Mouse (Mus musculus) CD8-positive naive resting alpha-beta T cell, adult 2 months (primary cell): ENCODE data around the gene Maml3.
A peak's percentile ranks its signal among the peaks of the same experiment; 100 is the strongest.

ENCODE experiments used
- DNase-seq, 2 experiments: peaks; one replicate each; pipeline ENCODE4 v3.0.0; 2022; ENCODE audit warnings: low read depth in 2 of 2, low spot score in 2 of 2

Gene Maml3

DNA sequence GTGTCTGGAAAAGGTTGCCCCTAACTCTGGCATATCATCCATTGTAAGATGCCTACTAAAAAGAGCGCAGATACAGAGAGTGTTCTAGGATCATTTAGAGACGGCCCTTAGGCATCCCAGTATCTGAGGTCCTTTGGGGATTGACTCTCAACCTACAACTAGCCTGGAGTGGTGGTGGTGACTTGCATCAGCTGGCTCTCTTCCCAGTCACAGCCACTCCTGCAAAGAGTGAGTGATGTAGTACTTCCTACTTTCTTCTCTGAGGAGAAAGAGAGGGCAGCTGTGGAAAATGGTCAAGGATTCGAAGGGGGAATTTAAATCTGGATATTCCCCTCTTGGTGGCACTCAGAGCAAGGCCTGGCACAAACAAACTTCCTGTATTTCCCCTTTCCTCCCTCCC is 385.5 kb downstream of the Maml3 start:
- no peak for DNase-seq

DNA sequence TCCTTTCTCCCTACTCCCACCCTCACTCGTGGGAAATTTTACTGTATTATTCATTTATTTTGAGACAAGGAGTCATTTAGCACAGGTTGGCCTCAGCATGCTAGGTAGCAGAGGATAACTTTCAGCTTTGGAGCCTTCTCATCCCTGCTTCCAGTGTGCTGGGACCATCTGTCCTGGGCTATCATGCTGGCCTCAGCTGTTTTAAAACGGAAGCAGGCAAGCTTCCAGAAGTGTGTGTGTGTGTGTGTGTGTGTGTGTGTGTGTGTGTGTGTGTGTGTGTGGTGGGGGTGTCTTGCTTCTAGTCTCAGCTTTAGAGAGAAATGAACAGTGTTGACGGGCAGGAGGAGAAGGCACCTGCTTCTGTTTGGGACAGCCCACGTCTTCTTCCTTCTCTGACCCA is 387.0 kb downstream of the Maml3 start:
- DNase-seq = no peak

DNA sequence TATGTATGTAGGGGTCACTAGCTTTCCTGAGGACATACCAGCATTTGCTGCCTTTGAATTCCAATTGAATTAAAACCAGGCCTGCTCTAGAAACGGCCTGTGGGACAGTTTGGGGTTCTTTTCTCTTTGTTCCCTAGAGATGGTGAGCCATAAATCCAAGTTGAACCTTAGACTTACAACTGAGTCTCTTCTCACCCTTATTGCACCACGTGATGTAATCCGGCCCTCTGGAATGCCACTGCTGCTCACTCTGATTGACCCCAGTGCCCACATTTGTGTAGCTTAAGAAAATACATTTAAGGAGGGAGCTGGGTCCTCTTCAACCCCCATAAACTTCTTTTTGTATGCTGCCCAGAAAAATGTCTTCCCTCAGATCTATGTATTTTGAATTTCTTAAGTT is 387.4 kb downstream of the Maml3 start:
- DNase-seq = no peak

DNA sequence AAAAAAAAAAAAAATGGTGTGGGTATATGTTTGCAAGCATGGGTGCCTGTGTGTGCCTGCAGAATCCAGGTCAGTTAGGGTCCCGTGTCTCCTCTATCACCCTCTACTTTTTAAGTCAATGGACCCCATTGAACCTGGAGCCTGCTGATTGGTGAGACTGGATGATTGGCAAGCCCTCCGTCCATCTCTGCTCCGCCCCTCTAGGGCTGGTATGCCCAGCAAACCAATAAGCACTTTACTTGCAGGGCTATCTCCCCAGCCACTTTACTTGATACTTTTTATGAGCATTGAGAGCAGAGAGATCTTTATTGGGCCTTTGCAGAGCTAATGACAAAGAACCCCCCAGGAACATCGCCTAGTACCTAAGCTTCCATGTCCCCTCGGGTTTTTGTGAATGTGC is 390.4 kb downstream of the Maml3 start:
- no peak for DNase-seq

DNA sequence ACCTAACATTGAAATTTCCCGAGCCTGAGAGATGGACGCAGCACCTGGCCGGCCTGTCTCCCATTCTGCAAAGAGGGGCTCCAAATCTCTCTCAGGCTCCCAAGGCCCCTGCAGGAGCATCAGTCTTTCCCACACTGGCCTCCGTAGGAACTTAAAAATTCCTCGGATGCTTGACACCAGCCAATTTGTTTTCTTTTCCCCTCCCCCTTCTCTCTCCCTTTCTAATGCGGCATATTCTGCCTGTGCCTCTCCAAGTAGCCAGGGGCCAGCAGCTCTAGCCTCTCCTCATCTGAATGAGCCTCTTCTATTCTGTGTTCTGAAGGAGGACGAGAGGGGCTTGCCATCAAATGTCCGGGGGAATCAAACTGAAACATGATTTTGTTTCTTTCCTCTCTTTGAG is 391.6 kb downstream of the Maml3 start:
- DNase-seq = no peak

DNA sequence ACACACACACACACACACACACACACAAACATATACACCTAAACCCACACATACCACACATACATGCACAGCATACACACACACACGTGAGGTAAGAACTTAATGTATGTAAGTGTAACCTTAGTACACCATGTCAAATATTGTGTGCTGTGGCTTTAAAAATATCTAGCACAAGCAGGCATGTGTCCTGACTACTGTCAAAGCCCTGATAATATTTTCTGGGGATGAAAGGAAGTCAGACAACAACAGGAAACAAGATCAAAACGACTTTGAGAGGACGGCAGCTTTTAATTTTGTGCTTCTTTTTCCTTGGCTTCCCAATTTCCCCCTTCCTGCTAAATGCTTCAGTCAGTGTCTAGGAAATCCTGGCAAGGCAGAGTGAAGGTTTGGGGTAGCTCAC is 392.5 kb downstream of the Maml3 start:
- no peak for DNase-seq

DNA sequence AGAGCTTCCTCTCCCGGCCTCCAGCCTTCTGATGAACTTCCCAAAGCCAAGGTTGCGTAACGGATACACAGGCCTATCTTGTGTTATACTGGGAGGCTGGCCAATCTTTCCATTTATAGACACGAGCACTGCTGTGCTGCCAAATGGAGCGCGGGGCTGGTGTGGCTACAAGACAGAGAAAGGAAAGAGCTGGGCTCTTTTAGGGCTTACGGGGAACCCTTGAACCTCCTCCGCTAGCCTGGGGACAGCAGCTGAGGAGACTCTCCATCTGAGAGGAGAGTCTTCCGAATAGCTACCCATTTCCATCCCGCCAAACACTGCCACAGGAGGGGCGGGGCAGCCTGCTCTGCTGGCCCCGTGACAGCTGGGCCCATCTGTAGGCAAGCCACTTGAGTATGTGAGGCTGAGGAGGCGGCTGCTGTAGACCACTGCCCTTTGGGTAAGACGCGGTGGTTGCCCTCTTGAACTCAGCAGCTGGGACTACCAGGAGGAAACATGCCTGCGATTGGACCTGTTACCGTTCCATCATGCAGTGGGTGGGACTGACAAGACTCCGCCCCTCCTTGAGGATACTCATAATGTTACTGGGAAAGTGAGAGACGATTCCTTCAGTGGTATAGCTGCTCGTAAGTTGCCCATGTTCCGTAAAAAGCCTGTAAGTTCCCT is 396.0 kb downstream of the Maml3 start:
- no peak for DNase-seq

DNA sequence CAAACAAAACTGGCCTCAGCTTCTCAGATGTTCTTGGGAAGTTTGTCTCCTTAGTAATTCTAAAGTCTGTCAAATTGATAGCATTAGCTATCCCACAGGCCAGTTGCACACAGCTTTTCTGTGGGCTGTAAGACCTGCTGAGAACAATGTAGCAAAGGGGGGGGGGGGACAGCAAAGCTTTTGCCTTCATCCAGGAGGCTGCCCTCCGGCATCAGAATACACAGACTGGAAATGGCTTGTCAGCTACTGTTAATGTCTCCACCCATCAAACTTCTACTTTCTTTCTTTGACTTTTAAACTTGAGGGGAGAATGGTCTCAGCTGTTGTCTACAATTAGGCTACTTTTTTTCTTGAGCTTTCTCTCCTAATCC is 396.5 kb downstream of the Maml3 start:
- no peak for DNase-seq

DNA sequence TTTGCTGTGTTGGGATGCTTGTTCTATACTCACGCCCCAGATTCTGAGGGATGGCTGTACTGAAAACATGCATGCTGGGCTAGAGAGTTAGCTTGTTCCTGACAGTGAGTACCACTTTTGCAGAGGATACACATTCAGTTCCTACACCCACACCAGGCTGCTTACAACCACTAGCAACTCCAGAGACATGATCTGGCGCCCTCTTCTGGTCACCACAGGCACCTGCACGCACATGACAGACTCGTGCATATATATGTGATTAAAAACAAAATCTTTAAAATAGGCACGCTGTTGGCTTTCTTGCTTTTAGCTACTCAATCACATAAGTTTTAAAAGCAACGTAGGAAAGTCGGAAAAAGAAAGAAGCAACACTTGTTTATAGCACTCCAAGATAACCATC is 399.7 kb downstream of the Maml3 start:
- DNase-seq = peak in 1 of 2 experiments; percentile 10

DNA sequence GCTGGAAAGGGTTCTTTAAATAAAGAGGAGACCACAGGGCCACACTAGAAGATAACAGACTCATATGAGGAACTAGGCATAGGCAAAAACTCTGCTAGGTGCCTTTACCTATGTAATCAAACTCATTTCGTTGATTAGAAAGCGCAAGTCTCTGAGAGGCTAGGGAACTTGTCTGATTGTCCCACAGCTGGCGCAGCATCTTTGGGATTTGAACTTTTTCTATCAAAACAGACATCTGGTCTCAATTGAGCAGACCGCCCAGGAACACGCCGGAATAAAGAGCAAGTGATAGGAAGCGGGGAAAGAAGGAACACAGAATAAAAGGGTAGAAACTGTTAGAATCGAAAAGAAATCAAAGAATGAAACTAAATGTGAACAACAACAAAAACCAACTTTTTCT is 401.4 kb downstream of the Maml3 start:
- DNase-seq = no peak

DNA sequence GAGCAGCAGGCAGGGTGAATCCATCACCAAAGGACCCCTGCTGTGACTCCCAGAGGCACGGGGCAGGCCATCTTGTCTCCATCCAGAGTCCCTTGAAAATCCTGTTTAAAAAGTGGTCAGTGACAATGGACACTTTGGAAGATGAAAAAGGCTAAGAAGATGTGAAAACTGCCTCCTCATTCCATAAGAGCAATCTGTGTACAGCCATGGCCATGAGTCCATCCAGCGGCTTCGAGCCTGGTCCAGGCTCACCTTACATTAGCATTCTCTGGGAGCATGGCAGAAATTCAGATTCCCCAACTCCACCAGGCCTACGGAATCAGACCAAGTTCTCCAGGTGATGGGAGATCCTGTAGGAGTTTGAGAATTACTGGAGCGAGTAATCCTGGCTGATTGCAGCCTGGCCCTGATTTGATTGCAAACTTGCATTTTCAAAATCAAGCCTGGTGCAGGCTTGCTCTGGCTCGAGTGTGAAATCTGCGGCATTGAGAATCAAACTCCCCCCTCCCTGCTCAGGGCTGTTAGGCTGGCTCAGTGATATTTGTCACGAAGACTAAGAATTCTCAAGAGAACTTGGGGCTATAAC is 402.1 kb downstream of the Maml3 start:
- no peak for DNase-seq

DNA sequence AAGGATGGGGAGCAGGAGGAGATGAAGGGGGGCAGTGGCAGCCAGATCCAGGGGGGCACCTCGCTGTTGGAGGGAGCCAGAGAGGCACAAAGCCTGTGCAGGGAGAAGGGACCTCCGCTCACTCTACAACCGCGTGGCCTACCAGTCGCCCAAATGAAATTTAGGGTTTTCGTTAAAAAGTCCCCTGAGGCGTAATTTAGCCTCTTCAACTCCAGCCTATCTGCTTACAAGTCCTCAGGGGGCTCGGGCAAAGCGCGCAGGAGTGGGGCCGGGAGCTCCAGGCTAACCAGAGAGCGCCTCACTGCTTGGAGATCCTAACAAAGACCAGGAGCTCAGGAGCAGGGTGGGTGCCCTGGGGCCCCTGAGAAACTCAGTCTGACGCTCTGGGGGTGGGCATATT is 402.9 kb downstream of the Maml3 start:
- DNase-seq = no peak

DNA sequence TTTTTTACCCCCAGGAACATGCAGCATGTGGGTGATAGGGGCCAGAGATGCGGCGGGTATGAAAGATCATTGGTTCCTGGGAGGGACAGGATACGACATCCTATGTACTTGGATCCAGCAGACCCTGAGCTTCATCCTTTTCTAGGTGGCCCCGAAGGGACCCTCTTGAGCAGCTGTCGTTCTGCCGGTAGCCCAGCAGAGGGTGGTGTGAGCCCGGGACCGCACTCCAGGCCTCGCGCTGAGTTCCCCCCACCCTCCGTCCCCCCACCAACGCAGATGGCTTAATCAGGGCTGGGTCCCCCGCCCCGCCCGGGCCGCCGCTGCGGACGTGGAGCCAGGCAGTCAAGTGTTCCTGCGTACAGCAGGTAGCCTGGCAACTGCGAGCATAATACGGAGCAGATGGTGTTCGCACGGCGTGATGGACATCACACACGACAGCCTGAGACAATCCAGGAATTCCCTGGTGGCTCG is 403.6 kb downstream of the Maml3 start:
- DNase-seq = peak; percentile 37 to 44

DNA sequence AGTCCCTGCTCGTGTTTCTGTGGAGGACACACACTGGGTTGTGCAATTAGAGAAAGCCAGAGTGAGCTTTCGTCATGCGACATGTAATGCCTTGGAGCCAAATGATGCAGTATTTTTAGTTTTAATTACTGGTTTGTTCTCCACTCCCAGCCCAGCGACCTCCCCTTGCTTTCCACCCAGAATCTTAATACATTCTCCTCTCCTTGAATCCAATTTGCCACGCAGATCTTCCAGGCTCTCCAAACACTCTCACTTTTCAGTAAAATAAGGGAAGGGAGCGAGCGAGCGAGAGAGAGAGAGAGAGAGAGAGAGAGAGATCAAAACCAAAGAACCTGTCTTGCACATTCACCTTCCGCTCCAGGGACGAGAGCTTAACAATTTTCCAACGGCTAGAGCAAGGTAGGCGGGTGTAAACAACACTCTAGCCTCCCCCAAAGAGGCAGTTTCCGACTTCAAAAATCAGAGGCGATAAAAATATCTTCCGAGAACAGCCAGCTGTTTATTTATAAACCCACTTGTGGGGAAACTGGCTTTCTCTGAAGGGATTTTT is 404.1 kb downstream of the Maml3 start:
- peak in 1 of 2 experiments; percentile 5 for DNase-seq

DNA sequence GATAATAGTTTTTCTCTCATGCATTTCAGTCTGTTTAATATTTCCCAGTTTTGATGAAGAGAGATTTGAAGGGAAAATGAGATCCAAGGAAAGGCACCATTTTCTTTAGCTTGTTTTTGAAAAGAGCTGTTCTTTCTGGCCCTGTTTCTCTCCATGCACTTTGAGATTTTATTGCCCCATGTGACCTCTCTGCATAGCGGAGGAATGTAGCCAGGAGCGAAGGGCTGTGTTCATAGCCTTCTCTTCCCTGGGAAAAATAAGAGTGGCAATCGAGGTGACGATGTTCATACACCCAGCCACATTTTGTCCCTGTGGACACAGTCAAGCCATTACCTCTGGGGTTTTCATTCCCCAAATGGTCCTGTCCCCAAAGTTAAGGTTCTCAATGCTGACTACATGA is 404.8 kb downstream of the Maml3 start:
- DNase-seq = no peak

DNA sequence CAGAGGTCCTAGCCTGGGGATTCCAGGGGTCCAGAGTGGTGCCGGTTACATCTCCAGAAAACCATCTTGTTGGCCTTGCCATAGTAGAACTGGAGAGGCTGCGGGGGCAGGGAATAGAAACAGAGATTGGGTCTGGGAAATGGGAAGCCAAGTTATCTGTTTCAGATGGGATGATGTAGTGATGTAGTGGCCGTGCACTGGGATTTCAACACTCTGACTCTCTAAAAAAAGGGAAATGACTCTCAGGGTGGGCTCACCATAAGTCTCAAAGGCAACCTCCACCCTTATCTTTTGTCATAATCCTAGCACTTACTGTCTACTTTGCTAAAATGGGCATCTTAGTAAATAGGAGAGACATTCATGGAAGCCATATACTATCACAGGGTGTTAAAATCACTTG is 406.9 kb downstream of the Maml3 start:
- DNase-seq = no peak

DNA sequence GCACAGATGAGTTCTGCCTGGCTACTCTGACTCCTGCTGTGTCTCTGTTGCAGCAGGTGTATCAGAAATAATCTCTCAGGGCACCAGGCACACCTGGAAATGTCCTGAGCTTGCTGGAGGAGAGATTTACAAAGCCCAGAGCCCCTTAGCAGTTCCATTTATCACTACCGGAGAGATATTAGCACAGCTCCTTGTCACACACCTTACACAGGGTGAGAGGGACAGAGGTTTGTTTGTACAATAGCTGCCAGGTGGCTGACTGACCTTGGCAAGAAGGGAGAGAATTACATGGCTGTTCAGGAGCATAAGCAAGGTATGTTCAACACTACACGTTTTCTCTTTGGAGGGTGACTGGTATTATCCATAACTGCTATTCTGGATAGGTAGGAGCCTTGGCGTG is 409.2 kb downstream of the Maml3 start:
- no peak for DNase-seq

DNA sequence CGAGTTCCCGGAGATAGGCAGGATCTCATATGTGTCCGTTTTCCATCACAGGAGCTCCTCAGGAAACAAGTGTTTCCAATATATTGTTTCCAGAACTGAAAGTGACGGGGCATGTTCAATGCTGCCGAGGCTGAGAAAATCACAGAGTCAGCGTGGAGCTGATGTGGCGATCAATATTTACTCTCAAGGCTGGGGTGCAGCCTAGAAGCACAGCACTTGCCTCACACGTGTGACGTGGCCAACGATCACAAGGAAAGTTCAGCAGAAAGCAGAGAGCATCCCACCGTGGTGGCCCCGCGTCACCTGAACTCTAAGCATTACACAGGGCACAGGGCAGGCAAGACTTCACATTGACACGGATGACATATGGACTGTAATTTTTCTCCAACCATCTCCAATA is 410.3 kb downstream of the Maml3 start:
- DNase-seq = no peak

DNA sequence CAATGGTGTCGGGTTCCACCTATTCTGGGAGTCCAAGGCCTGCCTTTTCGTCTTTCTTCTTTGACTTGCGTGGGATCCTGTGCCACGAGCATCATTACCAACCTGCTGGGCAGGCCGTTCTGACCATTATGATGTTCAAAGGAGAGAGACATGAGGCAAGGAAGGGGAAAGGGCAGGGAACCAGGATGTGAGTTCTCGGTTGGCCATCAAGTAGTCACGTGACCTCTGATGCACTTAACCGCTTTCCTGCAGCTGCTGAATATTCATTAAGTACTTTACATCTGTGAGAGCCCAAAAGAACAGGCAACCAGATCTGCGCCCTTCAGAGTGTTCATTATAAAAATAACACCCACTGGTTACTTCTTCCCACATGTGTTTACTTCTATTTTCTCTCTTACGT is 411.7 kb downstream of the Maml3 start:
- DNase-seq = no peak

DNA sequence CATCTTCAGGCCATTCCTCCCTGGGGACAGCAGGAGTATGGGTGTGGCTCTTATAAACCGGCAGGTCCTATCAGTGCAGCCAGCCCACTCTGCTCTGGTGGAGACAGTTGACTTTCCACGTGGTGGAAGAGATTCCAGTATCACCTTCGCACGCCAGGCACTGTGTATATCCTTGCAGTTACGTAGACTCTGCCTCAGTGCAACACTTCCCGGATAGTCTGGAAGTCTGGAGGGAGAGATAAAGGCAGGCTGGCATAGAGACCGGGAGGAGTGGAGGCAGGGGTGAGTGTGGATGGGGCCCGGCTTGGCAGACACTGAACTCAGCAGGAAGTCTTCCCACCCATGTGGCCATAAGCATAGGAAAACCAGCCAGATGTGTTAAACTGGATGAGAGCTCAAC is 416.2 kb downstream of the Maml3 start:
- DNase-seq = no peak

DNA sequence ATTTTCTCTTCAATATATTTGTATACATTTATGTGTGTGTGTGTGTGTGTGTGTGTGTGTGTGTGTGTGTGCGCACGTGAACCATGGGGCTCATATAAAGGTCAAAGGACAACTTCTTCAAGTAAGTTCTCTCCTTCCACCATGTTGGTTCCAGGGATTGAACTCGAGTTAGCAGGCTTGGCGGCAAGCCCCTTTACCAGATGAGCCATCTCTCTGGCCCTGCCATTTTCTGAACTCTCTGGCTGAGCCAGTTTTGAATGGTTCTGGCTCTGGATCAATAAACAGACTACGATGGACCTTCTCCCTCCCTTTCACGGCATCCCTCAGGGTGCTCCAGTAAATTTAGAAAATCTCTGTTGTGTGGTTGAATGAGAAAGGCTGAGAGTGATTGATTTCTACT is 418.1 kb downstream of the Maml3 start:
- DNase-seq = no peak

DNA sequence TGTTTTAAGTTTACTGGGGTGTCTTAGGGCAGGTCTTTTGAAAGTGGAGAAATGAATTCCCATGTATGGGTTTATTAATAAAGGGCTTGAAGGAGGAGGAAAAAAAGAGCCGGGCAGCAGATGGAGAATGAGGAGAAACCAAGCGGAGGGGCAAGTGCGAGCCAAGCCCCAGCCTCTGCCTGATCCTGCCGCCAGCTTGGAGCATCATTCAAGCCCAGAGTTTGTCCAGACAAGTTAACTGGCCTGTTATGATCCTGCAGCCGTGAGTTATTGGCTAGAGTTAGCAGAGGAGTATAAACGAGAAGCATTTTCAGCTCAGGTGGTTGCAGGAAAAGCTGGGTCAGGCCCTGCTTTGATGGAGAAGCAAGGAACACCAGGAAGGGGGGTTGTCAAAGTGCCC is 418.6 kb downstream of the Maml3 start:
- no peak for DNase-seq

DNA sequence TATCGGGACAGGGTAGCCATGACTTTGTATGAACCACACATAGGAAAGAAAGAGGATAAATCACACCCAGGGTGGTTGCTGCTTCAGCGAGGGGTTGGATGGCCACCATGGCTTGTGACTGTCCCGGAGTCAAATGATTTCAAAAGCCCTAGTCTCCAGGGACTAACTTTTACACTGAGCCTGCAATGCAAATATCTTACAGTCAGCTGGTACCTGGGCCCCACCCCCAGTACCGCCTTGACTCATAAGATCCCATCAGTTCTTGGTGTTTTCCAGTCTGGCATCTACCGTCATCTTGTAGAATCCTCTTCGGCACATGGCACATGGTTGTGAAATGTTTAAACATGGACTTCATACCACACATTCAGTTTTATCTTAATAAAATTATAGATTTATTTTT is 419.3 kb downstream of the Maml3 start:
- no peak for DNase-seq
